Mouse (Mus musculus) adrenal gland, postnatal 36 days (tissue): ENCODE results near the gene Rgs10. TPM values are rescaled to one million over a fixed set of nuclear protein-coding genes. Genes with fewer than 3 reads are reported as not detected.

Experiments
- DNase-seq, 2 experiments: peaks; one replicate each; pipeline ENCODE4 v3.0.0; 2021; ENCODE audit warnings: mixed read lengths in 1 of 2
- total RNA-seq, 2 experiments: library from RNA; stranded (reverse); gene quantifications; 2 replicates each; pipeline ENCODE4 v1.2.3; 2021

Gene Rgs10
- total RNA-seq, 2 experiments from 2014 or later, result 10.6 to 19.7 TPM

DNA sequence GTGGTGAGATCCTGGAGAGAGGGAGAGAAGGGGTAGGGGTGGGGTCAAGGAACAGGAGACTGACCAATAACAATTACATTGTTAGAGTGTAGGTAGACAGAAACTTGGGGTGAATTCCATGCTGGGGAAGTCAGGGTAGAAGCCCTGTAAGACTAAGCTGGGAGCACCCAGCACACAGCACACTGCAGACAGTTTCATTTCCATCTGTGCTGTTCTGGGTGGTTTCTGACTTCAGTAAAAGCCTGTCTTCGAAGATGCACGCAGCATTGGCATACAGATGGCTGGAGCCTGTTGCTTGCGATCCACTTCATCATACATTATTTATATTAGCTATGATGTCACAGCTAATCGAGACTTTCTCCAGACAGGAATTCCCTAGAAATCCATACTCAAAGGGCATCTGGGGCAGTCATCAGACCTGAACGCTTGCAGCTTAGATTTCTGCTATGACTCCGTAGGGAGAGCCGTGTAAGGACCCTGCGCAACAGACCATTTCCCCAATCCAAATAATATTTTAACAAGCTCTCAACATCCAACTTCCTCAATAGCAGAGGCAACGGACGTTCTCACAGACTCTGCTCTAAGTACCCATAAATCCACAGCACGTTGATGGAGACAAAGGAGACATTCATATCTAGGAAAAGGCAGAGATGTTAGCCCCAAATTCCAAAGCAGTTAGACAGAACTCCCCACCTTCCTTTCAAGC is 7.7 kb downstream of the Rgs10 start:
- DNase-seq, result no peak

DNA sequence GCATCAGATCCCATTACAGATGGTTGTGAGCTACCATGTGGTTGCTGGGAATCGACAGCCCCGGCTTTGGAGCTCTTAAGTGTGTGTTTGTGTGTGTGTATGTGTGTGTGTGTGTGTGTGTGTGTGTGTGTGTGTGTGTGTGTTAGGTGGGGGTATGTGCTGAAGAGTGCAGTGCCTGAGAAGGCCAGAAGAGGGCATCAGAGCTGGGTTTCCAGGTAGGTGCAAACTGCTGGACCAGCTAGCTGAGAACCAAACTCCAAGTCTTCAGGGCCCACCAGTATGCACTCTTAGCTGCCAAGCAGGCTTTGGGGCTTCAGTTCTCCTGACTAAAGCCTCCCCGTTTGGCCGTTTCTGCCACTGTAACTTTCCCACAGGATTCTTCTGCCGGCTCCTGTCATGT is 10.3 kb downstream of the Rgs10 start:
- DNase-seq, result no peak

DNA sequence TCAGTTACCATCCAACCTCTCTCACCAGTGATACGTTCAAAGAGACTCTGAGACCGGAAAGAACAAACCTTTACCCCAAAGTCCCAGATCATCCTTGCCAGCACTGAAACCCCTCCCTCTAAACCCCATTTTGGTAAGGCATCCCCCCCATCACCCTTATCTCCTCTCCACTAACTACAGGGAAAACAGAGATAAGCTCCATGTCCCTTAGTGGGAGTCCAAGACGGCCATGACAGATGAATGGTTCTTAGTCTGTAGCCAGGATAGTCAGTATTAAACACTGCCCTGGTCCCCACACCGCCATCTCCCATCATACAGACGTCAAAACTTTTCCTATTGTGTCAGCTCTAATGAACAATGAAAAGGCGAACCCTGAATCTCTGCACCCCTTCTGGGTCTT is 14.6 kb downstream of the Rgs10 start:
- DNase-seq, result no peak

GRCm38 (mm10) chr7:128403586-128403985 is 15.0 kb downstream of the Rgs10 start:
- no peak for DNase-seq

- no peak for DNase-seq
These were observed 15.4 kb downstream of the Rgs10 start for GRCm38 (mm10) chr7:128403128-128403527.

GRCm38 (mm10) chr7:128402577-128402976 is 16.0 kb downstream of the Rgs10 start:
- peak; percentile 18 to 34 for DNase-seq

DNA sequence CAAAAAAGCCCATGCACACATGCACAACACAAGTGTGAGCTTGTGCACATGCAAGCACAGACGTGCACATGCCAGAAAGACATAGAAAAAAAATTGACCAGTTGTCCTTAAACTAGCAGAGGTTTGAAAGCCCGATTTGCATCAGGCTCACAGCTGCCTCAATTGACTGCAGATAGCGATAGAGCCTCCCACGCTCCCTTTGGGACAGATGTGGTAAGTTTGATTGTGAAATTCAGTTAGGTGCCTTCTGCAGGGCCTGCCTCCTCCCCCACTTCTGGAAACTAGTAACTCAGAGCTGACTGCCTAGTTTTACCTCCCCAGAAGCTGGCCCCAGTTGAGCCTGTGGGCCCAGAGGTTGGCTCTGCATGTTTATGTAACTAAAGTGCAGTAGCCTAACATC is 19.9 kb downstream of the Rgs10 start:
- DNase-seq, result peak in 1 of 2 experiments; percentile 29

DNA sequence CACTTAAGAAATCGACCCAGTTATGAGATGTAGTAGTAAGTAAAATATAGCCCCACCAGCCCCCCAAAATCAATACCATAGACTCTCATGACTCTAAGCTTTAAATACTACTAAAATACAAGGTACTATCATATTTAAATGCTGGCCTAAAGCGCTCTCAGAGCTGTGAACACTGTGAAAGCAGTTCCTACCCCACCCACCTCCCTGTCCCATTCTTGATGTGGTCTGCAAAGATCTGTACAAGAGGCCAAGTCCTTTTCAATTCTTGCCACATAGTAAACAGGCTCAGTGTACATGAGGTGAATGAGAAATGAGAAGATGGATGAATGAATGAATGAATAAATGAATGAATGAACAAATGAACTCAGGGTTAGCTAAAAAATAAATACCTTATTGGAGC is 21.5 kb downstream of the Rgs10 start:
- no peak for DNase-seq

GRCm38 (mm10) chr7:128393756-128394155 is 24.8 kb downstream of the Rgs10 start:
- DNase-seq, result no peak

GRCm38 (mm10) chr7:128392972-128393314 is 25.6 kb downstream of the Rgs10 start:
- no peak for DNase-seq

- DNase-seq, result peak in 1 of 2 experiments; percentile 19
These were observed 26.2 kb downstream of the Rgs10 start for GRCm38 (mm10) chr7:128392071-128392971.

GRCm38 (mm10) chr7:128391267-128392057 is 27.1 kb downstream of the Rgs10 start:
- no peak for DNase-seq

GRCm38 (mm10) chr7:128388968-128389367 is 29.6 kb downstream of the Rgs10 start:
- DNase-seq, result peak; percentile 77 to 81

DNA sequence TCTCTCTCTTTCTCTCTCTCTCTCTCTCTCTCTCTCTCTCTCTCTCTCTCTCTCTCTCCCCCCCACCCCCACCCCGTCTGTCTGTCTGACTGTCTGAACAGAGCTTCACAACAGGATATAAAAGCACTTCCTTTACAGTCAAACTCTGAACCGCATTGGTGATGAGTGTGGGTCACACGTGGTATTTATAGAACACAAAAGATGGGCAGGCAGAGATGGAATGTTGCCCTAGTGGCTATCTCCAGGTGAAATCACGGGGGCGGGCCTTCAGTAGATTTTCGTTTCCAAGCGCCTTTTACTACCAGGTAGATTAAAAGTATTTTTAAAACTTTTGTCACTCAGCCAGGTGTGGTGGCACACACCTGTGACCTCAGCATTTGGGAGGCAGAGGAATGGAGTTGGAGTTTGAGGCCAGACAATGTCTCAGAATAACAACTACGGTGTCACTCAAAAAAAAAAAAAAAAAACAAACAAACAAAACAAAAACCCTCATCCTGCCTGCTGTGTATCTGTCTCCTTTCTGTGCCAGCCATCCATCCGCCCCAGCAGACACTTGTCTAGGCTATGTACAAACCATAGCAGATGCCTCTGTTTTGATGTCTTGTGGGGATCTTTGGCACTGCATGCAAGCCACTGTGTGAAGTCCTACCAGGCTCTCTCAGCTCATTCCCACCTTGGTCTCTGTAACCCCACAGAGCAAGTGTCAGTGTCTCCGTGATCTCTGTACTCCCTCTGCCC is 34.7 kb downstream of the Rgs10 start:
- no peak for DNase-seq

GRCm38 (mm10) chr7:128383189-128383725 is 35.3 kb downstream of the Rgs10 start:
- no peak for DNase-seq

GRCm38 (mm10) chr7:128382527-128382860 is 36.1 kb downstream of the Rgs10 start:
- DNase-seq, result no peak

GRCm38 (mm10) chr7:128381811-128382526 is 36.6 kb downstream of the Rgs10 start:
- no peak for DNase-seq

- DNase-seq, result no peak
These were observed 37.6 kb downstream of the Rgs10 start for GRCm38 (mm10) chr7:128381001-128381400.

- no peak for DNase-seq
These were observed 39.3 kb downstream of the Rgs10 start for GRCm38 (mm10) chr7:128379162-128379805.

DNA sequence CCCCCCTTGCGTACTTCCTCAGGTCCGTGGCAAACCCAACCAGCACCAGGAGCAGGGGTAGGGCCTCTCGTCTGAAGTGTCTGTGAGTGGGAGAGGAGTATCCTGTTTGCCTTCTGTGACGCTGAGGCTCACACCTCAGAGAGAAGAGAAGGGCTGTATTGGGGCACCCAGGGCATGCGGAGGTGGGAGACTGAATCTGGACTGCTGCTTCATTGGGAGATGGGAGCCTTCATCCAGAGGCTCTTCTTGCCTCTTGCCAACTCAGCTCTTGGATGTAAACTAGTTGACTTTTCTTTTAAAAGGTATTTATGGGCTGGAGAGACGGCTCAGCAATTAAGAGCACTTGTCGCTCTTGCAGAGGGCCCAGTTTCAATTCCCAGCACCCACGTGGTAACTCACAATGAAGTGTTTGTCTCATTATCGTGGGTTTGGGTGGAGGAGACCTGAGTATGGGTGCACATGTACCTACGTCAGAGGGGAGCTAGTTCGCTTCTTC is 42.3 kb downstream of the Rgs10 start:
- DNase-seq, result no peak
